Mouse (Mus musculus) MEL (cell line): ENCODE data around the gene Gls. TPM values are rescaled to one million over a fixed set of nuclear protein-coding genes. Genes with fewer than 3 reads are reported as not detected.

Experiments
- DNase-seq: peaks from one replicate; pipeline ENCODE4 v3.0.0; 2011; ENCODE audit warnings: low read depth, low spot score
- H3K27ac ChIP-seq: 2 replicates; pipeline ENCODE4 v1.5.1; 2012; ENCODE audit warnings: low read depth, mild to moderate bottlenecking, control low read depth, low read length, moderate library complexity; ENCODE audit not compliant: control insufficient read depth
- H3K27me3 ChIP-seq, 2 experiments: fragments of 150-350 bp in 1 of 2; sonication (generic) in 1 of 2; 2 replicates each; pipeline ENCODE4 v1.6.1; 2012; ENCODE audit warnings: low read length in 2 of 2, mild to moderate bottlenecking in 2 of 2, improper control_type of control experiment in 1 of 2, moderate library complexity in 1 of 2; ENCODE audit not compliant: insufficient read depth in 2 of 2, control insufficient read depth in 1 of 2
- H3K36me3 ChIP-seq, 2 experiments: 2 replicates each; pipeline ENCODE4 v1.6.1; 2012 to 2014; ENCODE audit warnings: low read length in 2 of 2, improper control_type of control experiment in 1 of 2, inconsistent platforms in 1 of 2, mild to moderate bottlenecking in 1 of 2; ENCODE audit not compliant: insufficient read depth in 2 of 2, control insufficient read depth in 1 of 2
- H3K4me1 ChIP-seq, 2 experiments: fragments of 150-350 bp in 1 of 2; sonication (generic) in 1 of 2; 2 replicates each; pipeline ENCODE4 v1.6.1; 2012; ENCODE audit warnings: low read length in 2 of 2, improper control_type of control experiment in 1 of 2, mild to moderate bottlenecking in 1 of 2; ENCODE audit not compliant: insufficient read depth in 2 of 2, control insufficient read depth in 1 of 2
- H3K4me3 ChIP-seq, 2 experiments: fragments of 150-350 bp in 1 of 2; sonication (generic) in 1 of 2; 2 replicates each; pipeline ENCODE4 v1.5.1; 2012; ENCODE audit warnings: low read depth in 2 of 2, low read length in 2 of 2, mild to moderate bottlenecking in 2 of 2, moderate library complexity in 2 of 2, control low read depth in 1 of 2, improper control_type of control experiment in 1 of 2; ENCODE audit not compliant: control insufficient read depth in 1 of 2, insufficient read depth in 1 of 2
- H3K79me2 ChIP-seq: 2 replicates; pipeline ENCODE4 v1.6.1; 2012; ENCODE audit warnings: mild to moderate bottlenecking, low read length, moderate library complexity; ENCODE audit not compliant: control insufficient read depth, poor library complexity, insufficient read depth
- H3K9ac ChIP-seq: 2 replicates; pipeline ENCODE4 v1.6.1; 2012; ENCODE audit warnings: low read depth, mild to moderate bottlenecking, control low read depth, low read length, moderate library complexity; ENCODE audit not compliant: control insufficient read depth, poor library complexity, severe bottlenecking
- H3K9me3 ChIP-seq: fragments of 150-350 bp; sonication (generic); replicated peaks from 2 replicates; pipeline ENCODE4 v1.6.1; 2012; ENCODE audit warnings: mild to moderate bottlenecking, low read length, improper control_type of control experiment, moderate library complexity; ENCODE audit not compliant: insufficient read depth
- CHD1 ChIP-seq: IDR thresholded peaks from 2 replicates; pipeline ENCODE4 v1.6.1; 2012; ENCODE audit warnings: low read depth, mild to moderate bottlenecking, inconsistent platforms, low read length, improper control_type of control experiment
- CHD2 ChIP-seq: IDR thresholded peaks from 2 replicates; pipeline ENCODE4 v1.6.1; 2011; ENCODE audit warnings: low read length, improper control_type of control experiment
- CTCF ChIP-seq, 3 experiments: IDR thresholded peaks in 2 of 3; conservative IDR thresholded peaks in 1 of 3; 2 replicates each; pipeline ENCODE4 v1.5.1; 2011 to 2012; ENCODE audit warnings: low read length in 3 of 3, low read depth in 2 of 3, mild to moderate bottlenecking in 2 of 3, improper control_type of control experiment in 1 of 3, inconsistent platforms in 1 of 3, mixed read lengths in 1 of 3, moderate library complexity in 1 of 3; ENCODE audit not compliant: control insufficient read depth in 1 of 3, insufficient read depth in 1 of 3, poor library complexity in 1 of 3, severe bottlenecking in 1 of 3
- E2F4 ChIP-seq: IDR thresholded peaks from 2 replicates; pipeline ENCODE4 v1.6.1; 2011; ENCODE audit warnings: low read depth, low read length, improper control_type of control experiment, borderline replicate concordance
- ELF1 ChIP-seq: IDR thresholded peaks from 2 replicates; pipeline ENCODE4 v1.6.1; 2014; ENCODE audit warnings: low read depth, mild to moderate bottlenecking, inconsistent platforms, low read length, improper control_type of control experiment, moderate library complexity
- GABPA ChIP-seq: IDR thresholded peaks from 2 replicates; pipeline ENCODE4 v1.6.1; 2012; ENCODE audit warnings: low read depth, mild to moderate bottlenecking, inconsistent platforms, low read length, improper control_type of control experiment, moderate library complexity
- GATA1 ChIP-seq: IDR thresholded peaks from 2 replicates; pipeline ENCODE4 v1.6.1; 2011; ENCODE audit warnings: low read depth, low read length, improper control_type of control experiment
- HCFC1 ChIP-seq: IDR thresholded peaks from 2 replicates; pipeline ENCODE4 v1.6.1; 2012; ENCODE audit warnings: low read depth, mild to moderate bottlenecking, inconsistent platforms, low read length, improper control_type of control experiment, moderate library complexity
- JUND ChIP-seq: IDR thresholded peaks from 2 replicates; pipeline ENCODE4 v1.6.1; 2011; ENCODE audit warnings: low read depth, mild to moderate bottlenecking, improper control_type of control experiment, low read length
- KAT2A ChIP-seq: conservative IDR thresholded peaks from 2 replicates; pipeline ENCODE4 v1.6.1; 2012; ENCODE audit warnings: low read depth, low read length, improper control_type of control experiment, inconsistent platforms
- MAFK ChIP-seq: IDR thresholded peaks from 2 replicates; pipeline ENCODE4 v1.6.1; 2011; ENCODE audit warnings: low read depth, mild to moderate bottlenecking, low read length, improper control_type of control experiment, borderline replicate concordance
- MAZ ChIP-seq: IDR thresholded peaks from 2 replicates; pipeline ENCODE4 v1.6.1; 2012; ENCODE audit warnings: low read depth, mild to moderate bottlenecking, inconsistent platforms, low read length, improper control_type of control experiment
- MEF2A ChIP-seq: IDR thresholded peaks from 2 replicates; pipeline ENCODE4 v1.6.1; 2014; ENCODE audit warnings: low read depth, mild to moderate bottlenecking, inconsistent platforms, low read length, improper control_type of control experiment; ENCODE audit not compliant: poor library complexity, insufficient replicate concordance, severe bottlenecking; ENCODE audit errors: extremely low read depth
- MXI1 ChIP-seq: IDR thresholded peaks from 2 replicates; pipeline ENCODE4 v1.6.1; 2011; ENCODE audit warnings: mild to moderate bottlenecking, low read depth, low read length, improper control_type of control experiment
- NELFE ChIP-seq: IDR thresholded peaks from 2 replicates; pipeline ENCODE4 v1.6.1; 2011; ENCODE audit warnings: low read depth, low read length, improper control_type of control experiment
- NRF1 ChIP-seq: IDR thresholded peaks from 2 replicates; pipeline ENCODE4 v1.6.1; 2014; ENCODE audit warnings: low read depth, mild to moderate bottlenecking, inconsistent platforms, low read length, improper control_type of control experiment, moderate library complexity; ENCODE audit not compliant: poor library complexity, insufficient read depth, severe bottlenecking
- RAD21 ChIP-seq: IDR thresholded peaks from 2 replicates; pipeline ENCODE4 v1.6.1; 2011; ENCODE audit warnings: mild to moderate bottlenecking, low read depth, low read length, improper control_type of control experiment
- RCOR1 ChIP-seq: IDR thresholded peaks from 2 replicates; pipeline ENCODE4 v1.6.1; 2012; ENCODE audit warnings: low read depth, mild to moderate bottlenecking, inconsistent platforms, low read length, improper control_type of control experiment
- SIN3A ChIP-seq: IDR thresholded peaks from 2 replicates; pipeline ENCODE4 v1.6.1; 2012; ENCODE audit warnings: low read length, improper control_type of control experiment, inconsistent platforms
- SMC3 ChIP-seq: IDR thresholded peaks from 2 replicates; pipeline ENCODE4 v1.6.1; 2011; ENCODE audit warnings: low read depth, low read length, improper control_type of control experiment
- TBP ChIP-seq: IDR thresholded peaks from 2 replicates; pipeline ENCODE4 v1.8.0; 2011; ENCODE audit warnings: low read depth, low read length, improper control_type of control experiment
- TCF12 ChIP-seq: IDR thresholded peaks from 2 replicates; pipeline ENCODE4 v1.6.1; 2014; ENCODE audit warnings: low read depth, mild to moderate bottlenecking, inconsistent platforms, low read length, improper control_type of control experiment, moderate library complexity
- UBTF ChIP-seq: IDR thresholded peaks from 2 replicates; pipeline ENCODE4 v1.6.1; 2012; ENCODE audit warnings: low read depth, mild to moderate bottlenecking, inconsistent platforms, low read length, improper control_type of control experiment, moderate library complexity, borderline replicate concordance; ENCODE audit not compliant: insufficient read depth
- USF1 ChIP-seq: IDR thresholded peaks from 2 replicates; pipeline ENCODE4 v1.6.1; 2014; ENCODE audit warnings: low read depth, mild to moderate bottlenecking, inconsistent platforms, low read length, improper control_type of control experiment, moderate library complexity
- ZKSCAN1 ChIP-seq: IDR thresholded peaks from 2 replicates; pipeline ENCODE4 v1.6.1; 2012; ENCODE audit warnings: low read depth, mild to moderate bottlenecking, inconsistent platforms, low read length, improper control_type of control experiment, moderate library complexity
- polyA plus RNA-seq, 2 experiments: library from polyadenylated mRNA; stranded (reverse) in 1 of 2; unstranded in 1 of 2; fragments of >175 nt in 1 of 2; fragments of >200 nt in 1 of 2; gene quantifications; 2 replicates each; pipeline versions ENCODE4 v1.2.1 to v1.2.4; 2012; ENCODE audit warnings: low replicate concordance in 2 of 2, low read depth in 1 of 2; ENCODE audit not compliant: insufficient read length in 2 of 2, insufficient read depth in 1 of 2, missing spikeins in 1 of 2
- total RNA-seq: library from RNA; depleted of rRNA; stranded (reverse); fragments of 300-350 nt; gene quantifications from 2 replicates; pipeline ENCODE4 v1.2.3, GENCODE M21; 2012

The Gls gene
- total and polyA plus RNA-seq, 3 experiments = 57.2 to 121 (median 91.9) TPM

DNA sequence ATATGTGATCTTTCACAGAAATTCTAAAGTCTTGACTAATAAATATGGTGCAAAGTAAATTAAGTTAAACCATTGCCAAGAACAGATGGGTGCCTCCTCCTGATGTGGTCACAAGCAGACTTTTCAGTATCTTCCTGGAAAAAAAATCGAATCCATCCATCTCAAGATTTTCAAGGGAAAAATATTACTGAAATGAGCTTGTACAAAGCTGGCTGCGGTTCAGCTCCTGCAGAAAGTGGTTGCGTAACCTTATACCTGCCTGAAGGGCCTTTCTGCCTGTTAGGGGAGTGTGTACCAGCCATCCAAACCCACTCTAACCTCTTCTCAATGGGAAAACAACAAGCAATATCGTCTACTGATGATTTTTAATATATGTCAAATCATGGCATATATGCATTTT, 36.6 kb upstream of the Gls start:
- no peak overlapping the region for H3K4me3 ChIP-seq
- H3K27ac ChIP-seq = no peak overlapping the region
- no peaks in the 10 kb centered on the region for H3K9me3 ChIP-seq
- no peaks in the 10 kb centered on the region for H3K4me1 ChIP-seq
- no peaks in the 10 kb centered on the region for H3K79me2 ChIP-seq
- H3K9ac ChIP-seq = no peak overlapping the region
- TF ChIP-seq NELFE (no peak), UBTF (no peak), USF1 (no peak), SIN3A (no peak), JUND (no peak), TCF12 (no peak), MAFK (no peak), CHD1 (no peak), RCOR1 (no peak), ZKSCAN1 (no peak), HCFC1 (no peak), GABPA (no peak), CHD2 (no peak)
- TF ChIP-seq, all 39 proteins: peak for 0
- DNase-seq = no peak
- H3K27me3 ChIP-seq = peaks cover 0 to 3% of the 10 kb centered on the region in 2 experiments; a peak in 1 of 4 replicates
- no peaks in the 10 kb centered on the region for H3K36me3 ChIP-seq

DNA sequence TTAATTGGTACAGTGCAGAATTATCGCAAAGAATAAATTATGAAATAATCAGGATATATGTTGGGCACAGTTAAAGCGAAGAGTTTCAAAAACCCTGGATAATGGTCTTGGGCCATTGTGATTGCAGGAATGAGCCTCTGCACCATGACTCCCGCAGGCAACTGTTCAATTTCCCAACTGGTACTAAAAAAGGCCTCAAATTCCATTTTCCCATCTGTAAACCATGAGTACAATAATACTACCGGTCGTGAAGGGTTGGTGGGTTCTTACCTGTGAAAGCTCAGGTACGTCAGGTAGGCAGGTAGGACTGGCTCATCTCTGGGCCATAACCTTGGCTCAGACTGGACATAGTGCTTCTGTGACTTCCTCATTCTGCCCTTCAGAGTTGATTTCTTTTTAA, 35.0 kb upstream of the Gls start:
- no peak for DNase-seq
- no peak overlapping the region for H3K27ac ChIP-seq
- no peaks in the 10 kb centered on the region for H3K9me3 ChIP-seq
- no peak for TF ChIP-seq RCOR1
- TF ChIP-seq NELFE = no peak
- TF ChIP-seq, all 39 proteins: peak for 0
- H3K4me3 ChIP-seq = no peak overlapping the region
- peaks cover 0 to 8% of the 10 kb centered on the region in 2 experiments; a peak in 2 of 4 replicates for H3K27me3 ChIP-seq
- H3K9ac ChIP-seq = no peak overlapping the region
- no peaks in the 10 kb centered on the region for H3K79me2 ChIP-seq
- H3K36me3 ChIP-seq = no peaks in the 10 kb centered on the region
- H3K4me1 ChIP-seq = no peaks in the 10 kb centered on the region

DNA sequence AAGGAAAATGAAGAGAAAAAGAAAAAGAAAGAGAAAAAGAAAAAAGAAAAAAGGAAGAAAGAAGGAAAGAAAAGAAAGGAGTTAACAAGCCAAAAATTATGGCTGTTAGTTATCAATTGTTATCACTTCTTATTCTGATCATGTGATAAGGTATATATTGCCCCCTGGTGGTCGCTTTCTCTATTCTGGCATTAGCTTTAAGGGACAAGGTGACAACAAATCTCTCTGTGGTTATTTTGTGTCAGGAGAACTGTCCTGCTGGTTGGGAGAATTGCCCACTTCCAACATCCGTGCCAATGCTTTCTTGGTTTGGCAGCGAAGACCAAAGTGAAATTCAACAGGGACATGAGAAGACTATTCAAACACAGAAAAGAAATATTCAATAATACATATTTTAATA, 34.6 kb upstream of the Gls start:
- Histone ChIP-seq H3K9me3 (no peaks in the 10 kb centered on the region), H3K79me2 (no peaks in the 10 kb centered on the region), H3K36me3 (no peaks in the 10 kb centered on the region), H3K4me1 (no peaks in the 10 kb centered on the region), H3K27ac (no peak overlapping the region), H3K9ac (no peak overlapping the region), H3K4me3 (no peak overlapping the region), H3K27me3 (peaks cover 2 to 9% of the 10 kb centered on the region in 2 experiments; a peak in 2 of 4 replicates)
- no peak for TF ChIP-seq E2F4
- peak; percentile 46; the same call in 1 of the 2 replicates for TF ChIP-seq USF1
- TF ChIP-seq ELF1 = no peak
- TF ChIP-seq RAD21 = peak; percentile 33
- no peak for TF ChIP-seq JUND
- peak; percentile 48 for TF ChIP-seq SMC3
- TF ChIP-seq MXI1 = no peak
- peak; percentile 64 for TF ChIP-seq GATA1
- no peak for TF ChIP-seq KAT2A
- no peak for TF ChIP-seq NRF1
- no peak for TF ChIP-seq MAZ
- TF ChIP-seq CTCF (IDR thresholded peaks at IDR 0.05 in 2 of 3, conservative IDR thresholded peaks at IDR 0.05 in 1 of 3; ENCODE audit: control insufficient read depth in 1 of 3, insufficient read depth in 1 of 3, low read depth in 2 of 3, low read length in 3 of 3, poor library complexity in 1 of 3, severe bottlenecking in 1 of 3) = peak in 2 of 3 experiments; percentile 10 to 43; a peak in 2 of 6 replicates
- TF ChIP-seq HCFC1 = no peak
- no peak for TF ChIP-seq MEF2A
- no peak for TF ChIP-seq TBP
- TF ChIP-seq RCOR1 = no peak
- peak; percentile 32 for DNase-seq
